In genomic region chr2:166042542-166042941, GRCm38 (mm10) we compare ENCODE assay signal across 11 mouse cellular contexts.
"Had no signal": no experiment of that assay in that cellular context is flagged by ENCODE, and none has a peak within 500 bp of the region (broad histone marks: within the 10 kb centered on the region; RNA-seq: fewer than 3 reads in every experiment).

No protein-coding gene starts in this region.

- DNase-seq: kidney, adult 11 months; kidney, adult 9 months; kidney, postnatal 36 days; lung, adult 2 months; lung, postnatal 36 days; right cerebral cortex, postnatal 14 days; thymus, adult 18-20 months; thymus, postnatal 25 days had no signal

- H3K27me3 ChIP-seq: limb, embryonic 12.5 days; midbrain, embryonic 13.5 days had no signal

- H3K4me3 ChIP-seq: limb, embryonic 12.5 days; midbrain, embryonic 13.5 days had no signal

- H3K27ac ChIP-seq: midbrain, embryonic 13.5 days had no signal

- ATAC-seq: lung, postnatal 0 days; midbrain, embryonic 13.5 days had no signal

- H3K4me2 ChIP-seq: midbrain, embryonic 13.5 days had no signal

- H3K9ac ChIP-seq: limb, embryonic 12.5 days; midbrain, embryonic 13.5 days had no signal

- H3K9me3 ChIP-seq: limb, embryonic 12.5 days; midbrain, embryonic 13.5 days had no signal
